Mouse (Mus musculus) kidney, adult 2 months (tissue): ENCODE results near the gene Tas2r105.

Experiments used
- CTCF ChIP-seq: fragments of 200-500 bp; conservative IDR thresholded peaks from 2 replicates; pipeline ENCODE4 v1.5.1; 2011; ENCODE audit warnings: low read depth, mild to moderate bottlenecking, control low read depth, low read length, moderate library complexity, mixed read lengths; ENCODE audit not compliant: insufficient read depth, insufficient read length
- POLR2A ChIP-seq: fragments of 200-500 bp; IDR thresholded peaks from one replicate; pipeline ENCODE4 v1.6.1; 2011; ENCODE audit warnings: low read depth, low read length, control low read depth

DNA sequence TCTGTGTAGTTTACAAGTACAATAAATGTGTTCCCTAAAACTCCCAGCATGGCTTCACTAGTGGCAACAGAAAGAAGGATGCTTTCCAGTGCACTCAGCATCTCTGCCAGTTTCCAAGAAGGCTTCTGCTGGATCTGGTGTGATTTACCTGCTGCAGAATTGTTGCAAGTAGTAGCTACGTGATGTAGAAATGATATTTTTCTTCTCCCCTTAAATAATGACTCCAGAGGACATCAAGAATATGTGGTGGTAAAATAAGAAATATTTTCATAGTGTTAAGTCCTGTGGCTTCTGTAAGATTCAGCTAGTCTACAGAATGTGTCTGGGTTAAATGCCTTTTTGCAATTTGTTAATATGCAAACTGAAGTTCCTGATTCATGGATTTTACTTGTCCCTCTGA lies 1.7 kb downstream of the Tas2r105 start, which contains the start of gene Tas2r104:
- no peak for TF ChIP-seq CTCF
- no peak for TF ChIP-seq POLR2A
